Mouse (Mus musculus) gastrocnemius, postnatal 10 days (tissue): Measurements from ENCODE around the gene Cdc27. TPM values are rescaled to one million over a fixed set of nuclear protein-coding genes. Genes with fewer than 3 reads are reported as not detected.
"Not testable (repeated sequence)": the region's sequence is repeated elsewhere in the genome, so short reads cannot be mapped to it uniquely, and the experiment has no call there.

Experiments
- DNase-seq: peaks from one replicate; pipeline ENCODE4 v3.0.0; 2021; ENCODE audit warnings: mixed read lengths
- total RNA-seq, 2 experiments: library from RNA; stranded (reverse); gene quantifications; 2 replicates each; pipeline ENCODE4 v1.2.3; 2021

Cdc27 gene
- total RNA-seq, 2 experiments from 2014 or later, result 30.4 to 37.5 TPM

DNA sequence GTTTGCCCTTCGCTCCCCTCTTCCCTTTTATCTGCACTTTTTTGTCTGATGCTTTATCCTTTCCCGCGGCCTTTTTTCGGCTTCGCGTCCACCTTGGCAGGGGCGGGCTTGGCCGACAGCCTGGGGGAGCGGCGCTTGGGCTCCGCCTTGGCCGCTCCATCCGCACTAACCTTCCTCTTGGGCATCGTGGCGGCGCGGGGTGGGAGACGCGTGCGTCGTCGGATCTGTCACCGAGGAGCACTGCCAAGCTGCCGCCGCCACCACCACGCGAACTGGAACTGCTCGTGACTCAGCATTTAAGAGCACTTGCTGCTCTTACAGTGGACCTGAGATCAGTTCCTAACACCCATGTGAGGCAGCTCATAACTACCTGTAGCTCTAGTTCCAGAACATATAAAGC, 21.0 kb upstream of the Cdc27 start:
- DNase-seq, result peak; percentile 43

GRCm38 (mm10) chr11:104570515-104570914, 20.1 kb upstream of the Cdc27 start:
- not testable (repeated sequence) for DNase-seq

- no peak for DNase-seq
These were observed 17.9 kb upstream of the Cdc27 start for GRCm38 (mm10) chr11:104568326-104568725.

DNA sequence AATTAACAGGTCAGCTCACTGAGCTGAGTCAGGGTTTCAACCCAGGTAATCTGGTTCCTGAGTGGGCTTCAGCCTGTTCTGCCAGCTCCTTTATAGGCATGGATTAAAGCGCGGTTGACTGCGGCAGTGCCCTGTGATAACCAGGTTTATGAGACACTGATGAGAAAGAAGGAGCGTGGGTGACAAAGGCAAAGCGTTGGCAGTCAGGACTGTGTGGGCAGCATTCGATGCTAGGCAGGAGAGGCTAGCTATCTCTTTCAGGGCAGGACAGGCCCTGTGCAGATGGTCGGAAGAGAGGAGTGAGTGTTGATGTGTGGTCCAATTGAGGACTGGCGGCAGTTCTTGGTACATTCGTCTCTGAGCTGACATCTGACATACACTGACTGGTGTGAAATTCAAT, 17.3 kb upstream of the Cdc27 start:
- DNase-seq, result no peak

- no peak for DNase-seq
These were observed 16.4 kb upstream of the Cdc27 start for GRCm38 (mm10) chr11:104566796-104567195.

GRCm38 (mm10) chr11:104566097-104566496, 15.7 kb upstream of the Cdc27 start:
- no peak for DNase-seq

- no peak for DNase-seq
These were observed 14.8 kb upstream of the Cdc27 start for GRCm38 (mm10) chr11:104565172-104565571.

DNA sequence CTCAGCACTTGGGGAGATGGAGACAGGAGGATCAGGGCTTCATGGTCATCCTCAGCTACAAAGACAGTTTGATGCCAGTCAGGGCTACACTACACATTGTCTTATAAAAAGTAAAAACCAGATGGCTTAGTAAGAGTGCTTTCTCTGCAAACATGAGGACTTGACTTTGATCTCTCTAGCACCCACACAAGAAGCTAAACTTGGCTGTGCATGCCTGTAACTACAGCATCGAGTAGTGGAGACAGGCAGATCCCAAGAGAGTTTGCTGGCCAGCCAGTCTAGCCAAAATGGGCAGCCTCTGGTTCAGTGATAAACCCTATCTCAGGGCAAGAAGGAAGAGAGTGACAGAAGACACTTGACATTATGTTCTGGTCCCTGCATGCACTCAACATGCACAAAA, 13.1 kb upstream of the Cdc27 start:
- no peak for DNase-seq

GRCm38 (mm10) chr11:104560971-104561370, 10.6 kb upstream of the Cdc27 start:
- no peak for DNase-seq

GRCm38 (mm10) chr11:104558651-104559403, 8.4 kb upstream of the Cdc27 start:
- DNase-seq, result no peak

- DNase-seq, result no peak
These were observed 7.6 kb upstream of the Cdc27 start for GRCm38 (mm10) chr11:104558065-104558464.

- DNase-seq, result peak; percentile 89
These were observed 698 bp downstream of the Cdc27 start for GRCm38 (mm10) chr11:104549438-104550405.

- DNase-seq, result no peak
These were observed 2.9 kb downstream of the Cdc27 start for GRCm38 (mm10) chr11:104547502-104547901.

DNA sequence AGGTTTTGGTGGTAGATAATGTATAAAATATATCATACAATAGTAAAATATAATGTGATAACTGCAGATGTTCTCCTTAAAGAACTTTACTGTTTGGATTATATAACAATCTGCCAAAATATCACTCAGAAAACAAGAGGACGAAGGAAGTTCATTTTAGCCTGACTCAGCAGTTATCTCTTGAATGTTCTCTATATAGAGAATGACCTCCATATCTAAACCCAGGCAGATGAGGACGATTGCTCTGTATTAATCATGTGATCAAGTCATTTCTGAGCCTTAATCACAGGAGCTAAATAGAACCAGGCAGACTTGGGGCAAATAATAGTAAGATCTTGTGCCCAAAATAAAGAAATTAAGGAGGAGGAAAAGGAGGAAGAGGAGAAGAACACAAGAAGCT, 5.9 kb downstream of the Cdc27 start:
- no peak for DNase-seq

DNA sequence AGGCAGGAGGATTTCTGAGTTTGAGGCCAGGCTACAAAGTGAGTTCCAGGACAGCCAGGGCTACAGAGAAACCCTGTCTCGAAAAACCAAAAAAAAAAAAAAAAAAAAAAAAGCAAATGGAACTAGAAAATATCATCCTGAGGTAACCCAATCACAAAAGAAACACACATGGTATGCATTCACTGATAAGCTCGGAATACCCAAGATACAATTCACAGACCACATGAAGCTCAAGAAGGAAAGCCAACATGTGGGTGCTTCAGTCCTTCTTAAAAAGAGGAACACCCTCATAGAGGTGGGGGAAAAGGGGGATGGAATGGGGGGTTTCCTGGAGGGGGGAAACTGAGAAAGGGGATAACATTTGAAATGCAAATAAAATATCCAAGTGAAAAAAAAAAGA, 7.1 kb downstream of the Cdc27 start:
- DNase-seq, result not testable (repeated sequence)

DNA sequence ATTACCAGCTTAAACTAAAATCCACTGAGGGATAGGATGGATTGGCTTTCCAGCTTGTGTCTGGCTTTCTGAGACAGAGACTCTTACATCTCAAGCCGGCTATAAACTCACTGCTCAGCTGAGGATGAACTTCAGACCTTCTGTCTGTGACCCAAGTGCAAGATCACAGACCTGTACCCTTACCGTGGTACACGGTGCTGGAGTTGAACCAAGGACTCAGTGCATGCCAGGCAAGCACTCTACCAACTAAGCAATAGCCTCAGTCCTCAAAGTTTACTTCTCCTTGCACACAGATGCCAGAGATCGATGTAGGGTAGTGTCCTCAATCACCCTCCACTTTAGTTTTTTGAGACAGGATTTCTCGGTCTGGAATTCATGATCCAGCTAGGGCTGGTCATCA, 10.6 kb downstream of the Cdc27 start:
- DNase-seq, result no peak

- DNase-seq, result no peak
These were observed 12.4 kb downstream of the Cdc27 start for GRCm38 (mm10) chr11:104537945-104538555.

- no peak for DNase-seq
These were observed 13.6 kb downstream of the Cdc27 start for GRCm38 (mm10) chr11:104536843-104537242.

DNA sequence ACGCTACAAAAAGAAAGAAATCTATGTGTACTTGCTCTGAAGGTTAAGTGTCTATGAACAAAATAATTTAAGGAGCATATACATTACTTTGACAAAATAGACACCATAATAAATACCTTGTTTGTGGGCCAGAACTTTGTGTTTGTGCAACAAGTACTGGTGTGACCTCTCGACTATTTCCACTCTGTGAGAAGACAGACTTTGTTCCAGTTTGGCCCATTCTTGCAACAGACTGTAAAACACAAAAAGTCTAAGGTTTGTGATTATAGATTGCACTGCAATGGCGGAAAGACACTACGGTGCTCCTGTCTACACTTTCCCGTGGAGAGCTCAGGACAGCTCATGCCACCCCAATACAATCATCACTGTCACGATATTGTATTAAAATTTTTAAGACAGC, 24.5 kb downstream of the Cdc27 start:
- DNase-seq, result no peak

DNA sequence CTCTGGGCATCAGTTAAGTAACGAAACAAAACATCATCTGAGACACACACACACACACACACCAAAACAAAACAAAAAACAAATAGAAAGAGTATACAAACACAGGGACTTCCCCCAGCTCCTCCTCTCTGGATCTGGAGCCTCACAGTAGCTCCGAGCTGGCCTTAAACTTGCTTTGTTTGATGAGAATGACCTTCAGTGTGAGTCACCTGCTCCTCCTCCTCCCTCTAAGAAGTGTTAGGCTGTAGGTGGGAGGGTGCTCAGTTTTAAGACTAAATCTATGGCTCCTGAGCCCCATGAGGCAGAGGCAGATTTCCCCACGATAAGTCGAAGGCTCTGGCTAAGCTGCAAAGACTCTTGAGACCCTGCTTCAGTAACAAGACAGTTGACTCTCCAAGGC, 38.0 kb downstream of the Cdc27 start:
- DNase-seq, result no peak

DNA sequence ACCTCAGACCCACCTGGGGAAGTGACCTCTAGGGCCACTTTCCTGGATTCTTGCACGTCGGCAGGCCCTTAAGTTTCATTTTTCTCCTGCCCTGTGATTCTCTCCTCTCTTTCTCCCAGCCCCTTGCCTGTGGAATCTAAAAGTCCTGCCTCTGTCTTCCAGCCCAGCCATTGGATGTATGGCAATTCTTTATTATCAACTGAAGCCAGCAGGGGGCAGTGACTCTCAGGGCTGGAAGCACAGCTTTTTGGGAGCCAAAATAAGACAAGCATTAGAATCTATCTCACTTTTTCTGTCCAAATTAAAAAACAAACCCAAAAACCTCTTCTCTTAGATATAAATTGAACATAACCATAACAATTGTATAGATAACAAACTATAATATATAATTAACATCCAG, 39.8 kb downstream of the Cdc27 start:
- peak; percentile 13 for DNase-seq

- no peak for DNase-seq
These were observed 42.0 kb downstream of the Cdc27 start for GRCm38 (mm10) chr11:104508455-104508854.

DNA sequence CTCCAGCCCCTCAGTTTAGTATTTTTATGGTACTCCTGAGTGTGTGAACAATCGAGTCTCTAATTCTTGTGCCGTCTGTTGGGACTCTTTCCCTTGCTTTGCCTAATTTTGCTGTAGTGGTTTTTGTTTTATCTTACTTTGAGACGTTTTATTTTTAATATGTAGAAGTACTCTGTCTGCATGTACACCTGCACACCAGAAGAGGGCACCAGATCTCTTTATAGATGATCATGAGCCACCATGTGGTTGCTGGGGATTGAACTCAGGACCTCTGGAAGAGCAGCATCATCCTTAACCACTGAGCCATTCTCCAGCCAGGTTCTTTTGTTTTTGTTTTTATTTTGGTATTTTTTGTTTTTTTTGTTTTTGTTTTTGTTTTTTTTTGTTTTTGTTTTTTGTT, 62.1 kb downstream of the Cdc27 start:
- no peak for DNase-seq
